Mouse (Mus musculus): ENCODE results near the gene Sox12. TPM values are rescaled to one million over a fixed set of nuclear protein-coding genes. Genes with fewer than 3 reads are reported as not detected.
"Not testable (repeated sequence)": the region's sequence is repeated elsewhere in the genome, so short reads cannot be mapped to it uniquely, and the experiment has no call there.

Sox12 gene
- polyA plus RNA-seq, 1 experiment from 2014 or later, result 15.8 TPM

- not testable (repeated sequence) for ATAC-seq; H3K4me1 ChIP-seq (replicated peaks; ENCODE audit: control insufficient read depth, insufficient read depth, low read length); H3K9me3 ChIP-seq (ENCODE audit: control insufficient read depth, low read length); H3K27me3 ChIP-seq (replicated peaks; ENCODE audit: control insufficient read depth, insufficient read depth, low read length); H3K9ac ChIP-seq (replicated peaks; ENCODE audit: low read depth, low read length); H3K36me3 ChIP-seq (ENCODE audit: control insufficient read depth, insufficient read depth); H3K4me2 ChIP-seq (ENCODE audit: low read length); H3K4me3 ChIP-seq (replicated peaks; ENCODE audit: low read length); H3K27ac ChIP-seq (ENCODE audit: low read length)
- WGBS, result 82% methylated on average over 2 of the region's 2 CpGs
Observed at GRCm38 (mm10) chr2:152428481-152428880, 30.6 kb upstream of the Sox12 start.

- Histone ChIP-seq H3K4me2 (ENCODE audit: low read length) (peak overlapping the region; percentile 39), H3K27me3 (replicated peaks; ENCODE audit: control insufficient read depth, insufficient read depth, low read length) (no peaks in the 10 kb centered on the region), H3K36me3 (ENCODE audit: control insufficient read depth, insufficient read depth) (no peaks in the 10 kb centered on the region), H3K4me1 (replicated peaks; ENCODE audit: control insufficient read depth, insufficient read depth, low read length) (peaks cover 10% of the 10 kb centered on the region), H3K9me3 (ENCODE audit: control insufficient read depth, low read length) (0 out of 2 replicates have a peak, but pooled peaks cover 2% of the 10 kb centered on the region), H3K9ac (replicated peaks; ENCODE audit: low read depth, low read length) (peak overlapping the region; percentile 15; the same call in 1 of the 2 replicates), H3K27ac (ENCODE audit: low read length) (no peak overlapping the region), H3K4me3 (replicated peaks; ENCODE audit: low read length) (0 out of 2 replicates have a peak overlapping the region, but pooled peaks have one; percentile 4)
- WGBS, result 7% methylated on average over 12 of the region's 12 CpGs
- ATAC-seq, result peak; percentile 75
Observed at GRCm38 (mm10) chr2:152427493-152427892, 29.6 kb upstream of the Sox12 start.

DNA sequence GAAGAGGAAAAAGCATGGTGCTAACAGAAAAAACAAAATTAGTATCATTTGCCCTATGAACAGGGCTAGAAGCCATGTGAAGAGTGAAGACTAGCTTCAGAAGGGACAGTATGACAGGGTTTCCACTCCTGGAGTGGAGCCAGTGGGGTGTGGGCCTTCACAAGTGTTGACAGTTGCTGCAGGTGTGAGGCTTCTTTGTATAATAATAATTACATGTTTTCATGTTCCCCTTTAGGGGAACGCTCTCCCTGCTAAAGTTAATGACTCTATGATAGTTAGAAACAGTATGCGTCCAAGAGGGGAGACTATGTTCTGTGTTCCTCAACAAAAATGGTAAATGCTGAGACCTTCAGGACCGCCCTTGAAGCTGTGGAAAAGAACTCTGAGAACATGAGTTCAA is 17.9 kb upstream of the Sox12 start:
- no peak for ATAC-seq
- no peak overlapping the region; the same call in 1 of the 2 replicates for H3K4me2 ChIP-seq (ENCODE audit: low read length)

DNA sequence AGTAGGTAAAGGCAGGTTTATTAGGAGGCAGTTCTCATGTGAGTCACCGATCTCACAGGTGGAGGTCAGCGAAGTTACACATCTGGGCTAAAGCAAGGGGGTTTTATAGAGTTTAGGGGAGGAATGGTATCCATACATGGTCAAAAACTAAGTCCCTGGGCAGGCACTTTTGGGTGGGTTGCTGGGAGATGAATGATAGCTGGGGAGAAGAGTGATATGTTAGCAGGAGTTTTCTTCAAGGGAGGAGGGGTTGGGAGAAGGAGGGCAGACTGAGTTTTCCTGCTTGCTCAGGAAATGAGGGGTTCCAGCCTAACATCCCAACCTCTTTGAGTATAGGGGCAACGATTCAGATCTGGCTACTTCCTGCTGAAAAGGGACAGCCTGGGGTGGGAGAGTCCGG is 17.4 kb upstream of the Sox12 start, which contains the start of gene 6820408C15Rik:
6820408C15Rik (plus strand) TSS at position 301 of the 400 bp plus-strand sequence.
- Histone ChIP-seq H3K9ac (replicated peaks; ENCODE audit: low read depth, low read length) (peak within 1 kb of the TSS; percentile 94), H3K4me2 (ENCODE audit: low read length) (peak within 1 kb of the TSS; percentile 90), H3K4me1 (replicated peaks; ENCODE audit: control insufficient read depth, insufficient read depth, low read length) (peaks cover 40% of the 10 kb centered on the region), H3K27me3 (replicated peaks; ENCODE audit: control insufficient read depth, insufficient read depth, low read length) (no peaks in the 10 kb centered on the region), H3K36me3 (ENCODE audit: control insufficient read depth, insufficient read depth) (no peaks in the 10 kb centered on the region), H3K27ac (ENCODE audit: low read length) (peak within 1 kb of the TSS; percentile 96), H3K4me3 (replicated peaks; ENCODE audit: low read length) (peak within 1 kb of the TSS; percentile 92), H3K9me3 (ENCODE audit: control insufficient read depth, low read length) (peaks cover 3% of the 10 kb centered on the region; the same call in 1 of the 2 replicates)
- no peak for ATAC-seq
- WGBS, result 29% methylated on average over 4 of the region's 4 CpGs

More for the DNA sequence above, 17.9 kb upstream of the Sox12 start:
- Histone ChIP-seq H3K27ac (ENCODE audit: low read length) (no peak overlapping the region), H3K27me3 (replicated peaks; ENCODE audit: control insufficient read depth, insufficient read depth, low read length) (no peaks in the 10 kb centered on the region), H3K36me3 (ENCODE audit: control insufficient read depth, insufficient read depth) (no peaks in the 10 kb centered on the region), H3K4me3 (replicated peaks; ENCODE audit: low read length) (no peak overlapping the region), H3K9me3 (ENCODE audit: control insufficient read depth, low read length) (peaks cover 3% of the 10 kb centered on the region; the same call in 1 of the 2 replicates), H3K4me1 (replicated peaks; ENCODE audit: control insufficient read depth, insufficient read depth, low read length) (peaks cover 35% of the 10 kb centered on the region), H3K9ac (replicated peaks; ENCODE audit: low read depth, low read length) (no peak overlapping the region)
- whole genome bisulfite sequencing, result 94% methylated on average over 3 of the region's 3 CpGs

- peak; percentile 85 for ATAC-seq
- peak within 1 kb of the TSS; percentile 92 for H3K4me3 ChIP-seq (replicated peaks; ENCODE audit: low read length)
- no peaks in the 10 kb centered on the region for H3K27me3 ChIP-seq (replicated peaks; ENCODE audit: control insufficient read depth, insufficient read depth, low read length)
- H3K9ac ChIP-seq (replicated peaks; ENCODE audit: low read depth, low read length), result peak within 1 kb of the TSS; percentile 94
- H3K9me3 ChIP-seq (ENCODE audit: control insufficient read depth, low read length), result peaks cover 3% of the 10 kb centered on the region; the same call in 1 of the 2 replicates
- H3K36me3 ChIP-seq (ENCODE audit: control insufficient read depth, insufficient read depth), result no peaks in the 10 kb centered on the region
- WGBS, result under 1% methylated on average over 60 of the region's 65 CpGs
- H3K27ac ChIP-seq (ENCODE audit: low read length), result peak within 1 kb of the TSS; percentile 96
- H3K4me2 ChIP-seq (ENCODE audit: low read length), result peak within 1 kb of the TSS; percentile 90
- peaks cover 42% of the 10 kb centered on the region for H3K4me1 ChIP-seq (replicated peaks; ENCODE audit: control insufficient read depth, insufficient read depth, low read length)
Observed at GRCm38 (mm10) chr2:152414591-152415165, 16.8 kb upstream of the Sox12 start, which contains the start of gene Zcchc3. Gene Zcchc3, minus strand, starts transcription at chr2:152415027.

GRCm38 (mm10) chr2:152413765-152414584 is 16.1 kb upstream of the Sox12 start:
- peak overlapping the region; percentile 96 for H3K27ac ChIP-seq (ENCODE audit: low read length)
- no peaks in the 10 kb centered on the region for H3K27me3 ChIP-seq (replicated peaks; ENCODE audit: control insufficient read depth, insufficient read depth, low read length)
- under 1% methylated on average over 86 of the region's 86 CpGs for WGBS
- peak overlapping the region; percentile 94 for H3K9ac ChIP-seq (replicated peaks; ENCODE audit: low read depth, low read length)
- peak overlapping the region; percentile 90 for H3K4me2 ChIP-seq (ENCODE audit: low read length)
- ATAC-seq, result peak; percentile 21
- H3K4me3 ChIP-seq (replicated peaks; ENCODE audit: low read length), result peak overlapping the region; percentile 92
- H3K36me3 ChIP-seq (ENCODE audit: control insufficient read depth, insufficient read depth), result no peaks in the 10 kb centered on the region
- peaks cover 3% of the 10 kb centered on the region; the same call in 1 of the 2 replicates for H3K9me3 ChIP-seq (ENCODE audit: control insufficient read depth, low read length)
- peaks cover 42% of the 10 kb centered on the region for H3K4me1 ChIP-seq (replicated peaks; ENCODE audit: control insufficient read depth, insufficient read depth, low read length)

DNA sequence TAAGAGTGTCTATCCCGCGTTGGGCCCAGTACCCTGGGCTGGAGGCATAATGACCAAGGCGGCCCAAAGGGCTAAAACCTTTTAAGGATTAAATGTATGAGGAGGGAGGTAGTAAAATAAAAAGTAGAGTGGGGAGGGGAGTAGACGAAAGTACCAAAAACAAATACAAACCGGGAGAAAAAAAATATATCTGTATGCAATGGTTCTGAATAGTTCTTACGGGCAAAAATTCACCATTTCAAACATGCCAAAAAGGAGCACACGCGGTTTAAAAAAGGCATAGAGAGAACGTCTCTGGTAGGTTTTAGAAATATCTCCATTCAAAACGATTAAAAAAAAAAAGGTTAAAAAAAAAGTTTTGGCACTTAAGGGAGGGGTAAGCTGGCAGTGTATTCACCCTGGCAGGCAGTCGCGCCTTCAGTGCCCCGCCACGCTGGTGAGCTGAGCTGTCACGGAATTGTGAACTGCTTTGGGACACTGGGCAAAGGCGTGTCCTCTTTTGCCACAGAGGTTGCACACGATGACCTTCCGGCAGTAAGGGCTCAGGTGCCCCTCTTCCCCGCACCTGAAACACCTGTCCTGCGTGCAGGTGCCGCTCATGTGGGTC is 15.4 kb upstream of the Sox12 start:
- peaks cover 3% of the 10 kb centered on the region; the same call in 1 of the 2 replicates for H3K9me3 ChIP-seq (ENCODE audit: control insufficient read depth, low read length)

GRCm38 (mm10) chr2:152412526-152413157 is 14.8 kb upstream of the Sox12 start:
- H3K9me3 ChIP-seq (ENCODE audit: control insufficient read depth, low read length), result peaks cover 3% of the 10 kb centered on the region; the same call in 1 of the 2 replicates
- WGBS, result under 1% methylated on average over 15 of the region's 15 CpGs
- no peaks in the 10 kb centered on the region for H3K27me3 ChIP-seq (replicated peaks; ENCODE audit: control insufficient read depth, insufficient read depth, low read length)
- peak overlapping the region; percentile 90 for H3K4me2 ChIP-seq (ENCODE audit: low read length)
- peak overlapping the region; percentile 92 for H3K4me3 ChIP-seq (replicated peaks; ENCODE audit: low read length)
- H3K27ac ChIP-seq (ENCODE audit: low read length), result peak overlapping the region; percentile 56
- H3K36me3 ChIP-seq (ENCODE audit: control insufficient read depth, insufficient read depth), result no peaks in the 10 kb centered on the region
- ATAC-seq, result no peak
- H3K4me1 ChIP-seq (replicated peaks; ENCODE audit: control insufficient read depth, insufficient read depth, low read length), result peaks cover 42% of the 10 kb centered on the region
- peak overlapping the region; percentile 94 for H3K9ac ChIP-seq (replicated peaks; ENCODE audit: low read depth, low read length)

More for the DNA sequence above, 15.4 kb upstream of the Sox12 start:
- Histone ChIP-seq H3K4me1 (replicated peaks; ENCODE audit: control insufficient read depth, insufficient read depth, low read length) (peaks cover 42% of the 10 kb centered on the region), H3K27me3 (replicated peaks; ENCODE audit: control insufficient read depth, insufficient read depth, low read length) (no peaks in the 10 kb centered on the region), H3K27ac (ENCODE audit: low read length) (peak overlapping the region; percentile 96), H3K4me3 (replicated peaks; ENCODE audit: low read length) (peak overlapping the region; percentile 92), H3K4me2 (ENCODE audit: low read length) (peak overlapping the region; percentile 90), H3K9ac (replicated peaks; ENCODE audit: low read depth, low read length) (peak overlapping the region; percentile 94), H3K36me3 (ENCODE audit: control insufficient read depth, insufficient read depth) (no peaks in the 10 kb centered on the region)
- WGBS, result under 1% methylated on average over 21 of the region's 21 CpGs
- no peak for ATAC-seq

Measured in forebrain, embryonic 16.5 days (tissue).